Mouse (Mus musculus) forebrain, embryonic 11.5 days (tissue): ENCODE results near the gene Cacnb2. TPM values are rescaled to one million over a fixed set of nuclear protein-coding genes. Genes with fewer than 3 reads are reported as not detected.

Experiments used
- ATAC-seq: fragments of 200-750 bp; cut with Nextera tagmentation; replicated peaks from 2 replicates; pipeline ENCODE4 v1.8.0; 2017; ENCODE audit warnings: moderate TSS enrichment; ENCODE audit not compliant: low FRiP score
- DNase-seq: peaks from one replicate; pipeline ENCODE4 v3.0.0-alpha.2; 2017; ENCODE audit warnings: low spot score
- H3K27ac ChIP-seq: fragments of 300-500 bp; sonication (generic); 2 replicates; pipeline ENCODE4 v1.5.1; 2014; ENCODE audit warnings: low read depth, low read length
- H3K27me3 ChIP-seq: fragments of 300-500 bp; sonication (generic); 2 replicates; pipeline ENCODE4 v1.6.1; 2014; ENCODE audit warnings: mild to moderate bottlenecking, low read length, mixed read lengths; ENCODE audit not compliant: control insufficient read depth, insufficient read depth
- H3K36me3 ChIP-seq: fragments of 300-500 bp; sonication (generic); 2 replicates; pipeline ENCODE4 v1.6.1; 2014; ENCODE audit warnings: mild to moderate bottlenecking, low read length, moderate library complexity, mixed read lengths; ENCODE audit not compliant: control insufficient read depth, insufficient read depth
- H3K4me1 ChIP-seq: fragments of 300-500 bp; sonication (generic); replicated peaks from 2 replicates; pipeline ENCODE4 v1.6.1; 2014; ENCODE audit warnings: low read length, mixed read lengths; ENCODE audit not compliant: control insufficient read depth, insufficient read depth
- H3K4me2 ChIP-seq: fragments of 300-500 bp; sonication (generic); 2 replicates; pipeline ENCODE4 v1.6.1; 2014; ENCODE audit warnings: low read depth, mild to moderate bottlenecking, low read length, moderate library complexity, mixed read lengths; ENCODE audit not compliant: severe bottlenecking
- H3K4me3 ChIP-seq: fragments of 300-500 bp; sonication (generic); 2 replicates; pipeline ENCODE4 v1.5.1; 2014; ENCODE audit warnings: low read depth, low read length
- H3K9ac ChIP-seq: fragments of 300-500 bp; sonication (generic); 2 replicates; pipeline ENCODE4 v1.6.1; 2014; ENCODE audit warnings: low read length
- H3K9me3 ChIP-seq: fragments of 300-500 bp; sonication (generic); 2 replicates; pipeline ENCODE4 v1.6.1; 2016; ENCODE audit warnings: low read length, mixed read lengths; ENCODE audit not compliant: control insufficient read depth
- WGBS: fragments of 180-500 bp; shearing (Covaris S2); extraction: QIAGEN DNeasy Blood & Tissue Kit; methylation state at CpG from one replicate; pipeline ENCODE4 v1.1.7; 2014; 5-methylcytosine and 5-hydroxymethylcytosine counted together
- polyA plus RNA-seq: library from polyadenylated mRNA; unstranded; fragments of >200 nt; fragmentation: Nextera tagmentation; extraction: Ambion mirVana; gene quantifications from 2 replicates; pipeline ENCODE4 v1.2.1, GENCODE M21; 2014

Gene Cacnb2
- polyA plus RNA-seq, 1 experiment from 2014 or later = 4.0 TPM

GRCm38 (mm10) chr2:14907124-14907925 is 304.4 kb downstream of the Cacnb2 start:
- Histone ChIP-seq H3K4me1 (no peaks in the 10 kb centered on the region; the same call in 1 of the 2 replicates), H3K4me2 (no peak overlapping the region), H3K9me3 (no peaks in the 10 kb centered on the region), H3K9ac (no peak overlapping the region), H3K27ac (no peak overlapping the region), H3K4me3 (no peak overlapping the region), H3K27me3 (no peaks in the 10 kb centered on the region), H3K36me3 (no peaks in the 10 kb centered on the region)
- 22% methylated on average over 10 of the region's 10 CpGs for WGBS
- no peak for ATAC-seq
- DNase-seq = no peak

DNA sequence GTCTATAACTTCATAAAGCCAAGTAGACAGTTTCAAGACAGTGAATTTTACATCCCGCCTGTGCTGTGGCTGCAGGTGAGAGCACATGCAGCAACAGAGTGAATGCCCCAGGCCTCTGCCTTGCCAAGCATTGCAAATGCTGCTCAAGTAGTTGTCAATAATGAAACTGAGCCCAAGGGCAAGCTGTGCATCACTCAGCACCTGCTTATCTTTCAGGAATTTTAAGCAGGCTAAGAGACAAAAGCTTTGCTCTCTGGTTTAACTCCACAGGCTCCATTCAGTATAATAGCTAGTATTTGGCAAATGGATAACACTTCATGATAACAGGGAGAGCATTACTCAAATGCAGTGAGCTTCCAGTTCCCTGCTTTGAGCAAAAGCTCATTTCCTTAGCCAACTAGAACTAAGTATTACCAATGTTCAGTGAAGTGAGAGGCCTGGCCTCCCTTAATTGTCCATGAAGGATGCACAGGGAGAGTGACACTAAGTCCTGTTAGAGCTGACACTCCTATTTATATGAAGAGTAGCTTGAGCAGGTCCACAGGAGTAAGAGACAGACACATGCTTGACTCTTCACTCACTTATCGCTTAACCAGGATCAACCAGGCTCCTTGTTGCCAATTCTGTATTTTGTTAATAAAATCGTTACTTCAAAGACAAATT is 314.8 kb downstream of the Cacnb2 start:
- H3K27ac ChIP-seq = no peak overlapping the region
- H3K36me3 ChIP-seq = no peaks in the 10 kb centered on the region
- no peaks in the 10 kb centered on the region for H3K9me3 ChIP-seq
- no peak for ATAC-seq
- 81% methylated on average over 3 of the region's 3 CpGs for WGBS
- H3K4me3 ChIP-seq = no peak overlapping the region
- H3K4me2 ChIP-seq = no peak overlapping the region
- H3K9ac ChIP-seq = no peak overlapping the region
- H3K27me3 ChIP-seq = no peaks in the 10 kb centered on the region
- H3K4me1 ChIP-seq = no peaks in the 10 kb centered on the region
- DNase-seq = no peak

GRCm38 (mm10) chr2:14929866-14930265 is 327.0 kb downstream of the Cacnb2 start:
- Histone ChIP-seq H3K4me2 (no peak overlapping the region), H3K27ac (no peak overlapping the region), H3K4me1 (no peaks in the 10 kb centered on the region), H3K27me3 (no peaks in the 10 kb centered on the region), H3K36me3 (no peaks in the 10 kb centered on the region), H3K9ac (no peak overlapping the region), H3K4me3 (no peak overlapping the region), H3K9me3 (no peaks in the 10 kb centered on the region)
- no peak for DNase-seq
- no peak for ATAC-seq
- 93% methylated on average over 3 of the region's 3 CpGs for WGBS

DNA sequence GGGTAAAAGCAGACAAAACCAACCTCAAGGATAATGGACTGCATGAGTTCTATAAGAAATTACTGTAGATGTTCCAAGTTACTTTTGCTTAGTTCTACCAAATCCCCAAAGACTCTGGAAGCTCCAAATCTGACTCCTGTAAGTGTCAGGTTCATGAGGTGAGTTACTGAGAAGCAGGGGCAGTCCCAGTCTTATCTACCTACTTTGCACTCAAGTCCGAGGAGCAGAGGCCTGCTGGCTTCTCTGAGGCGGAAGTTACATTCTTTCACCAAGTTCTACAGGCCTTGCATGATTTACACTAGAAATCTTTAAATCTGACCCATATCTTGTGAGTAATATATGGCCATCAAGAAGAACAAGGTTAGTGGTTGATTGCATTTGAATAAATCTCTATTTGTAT is 329.1 kb downstream of the Cacnb2 start:
- no peaks in the 10 kb centered on the region for H3K9me3 ChIP-seq
- no peaks in the 10 kb centered on the region for H3K36me3 ChIP-seq
- no peak overlapping the region for H3K4me3 ChIP-seq
- H3K4me2 ChIP-seq = no peak overlapping the region
- no peak for DNase-seq
- no peaks in the 10 kb centered on the region for H3K4me1 ChIP-seq
- ATAC-seq = no peak
- 90% methylated on average over 2 of the region's 2 CpGs for WGBS
- H3K27ac ChIP-seq = no peak overlapping the region
- H3K9ac ChIP-seq = no peak overlapping the region
- no peaks in the 10 kb centered on the region for H3K27me3 ChIP-seq

GRCm38 (mm10) chr2:14936492-14936891 is 333.6 kb downstream of the Cacnb2 start:
- Histone ChIP-seq H3K27me3 (no peaks in the 10 kb centered on the region), H3K9ac (no peak overlapping the region), H3K4me1 (no peaks in the 10 kb centered on the region), H3K36me3 (no peaks in the 10 kb centered on the region), H3K4me2 (no peak overlapping the region), H3K27ac (no peak overlapping the region), H3K4me3 (no peak overlapping the region), H3K9me3 (no peaks in the 10 kb centered on the region)
- ATAC-seq (no peak), DNase-seq (no peak)
- WGBS = 80% methylated on average over 8 of the region's 8 CpGs

- no peaks in the 10 kb centered on the region for H3K9me3 ChIP-seq
- no peaks in the 10 kb centered on the region for H3K27me3 ChIP-seq
- H3K36me3 ChIP-seq = no peaks in the 10 kb centered on the region
- no peak overlapping the region for H3K9ac ChIP-seq
- DNase-seq = no peak
- H3K4me3 ChIP-seq = no peak overlapping the region
- H3K4me1 ChIP-seq = no peaks in the 10 kb centered on the region
- ATAC-seq = no peak
- WGBS = 59% methylated on average over 4 of the region's 4 CpGs
- H3K27ac ChIP-seq = no peak overlapping the region
- no peak overlapping the region for H3K4me2 ChIP-seq
Measured at GRCm38 (mm10) chr2:14942261-14942660, 339.4 kb downstream of the Cacnb2 start.

DNA sequence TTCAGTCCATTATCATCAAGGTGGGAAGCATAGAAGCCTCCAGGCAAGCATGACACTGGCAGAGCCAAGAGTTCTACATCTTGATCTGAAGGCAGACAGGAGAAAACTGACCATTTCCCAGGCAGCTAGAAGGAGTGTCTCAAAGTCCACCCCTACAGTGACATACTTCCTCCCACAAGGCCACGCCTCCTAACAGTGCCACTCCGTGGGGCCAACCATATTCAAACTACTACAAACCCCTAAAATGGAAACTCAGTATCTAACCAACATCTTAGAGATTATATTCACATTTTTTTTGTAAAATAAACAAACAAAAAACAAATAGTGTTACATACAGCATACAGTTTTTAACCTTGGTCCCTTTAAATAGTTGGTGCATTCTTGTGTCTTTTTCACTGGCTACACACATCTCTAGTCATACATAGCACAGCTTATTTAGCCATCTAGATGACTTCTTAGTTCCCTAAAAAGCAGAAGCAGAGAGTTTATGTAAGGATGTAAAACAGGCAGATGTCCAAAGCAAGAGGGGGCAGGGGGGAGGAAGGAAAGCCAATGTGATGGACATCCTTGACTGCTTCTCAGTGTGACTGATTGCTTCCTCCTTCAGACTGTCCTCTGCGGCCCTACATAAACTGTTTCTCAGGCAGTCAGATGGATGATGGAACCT is 340.9 kb downstream of the Cacnb2 start:
- no peak overlapping the region for H3K4me2 ChIP-seq
- DNase-seq (no peak), ATAC-seq (no peak)
- H3K4me3 ChIP-seq = no peak overlapping the region
- WGBS = 90% methylated on average over 3 of the region's 3 CpGs
- no peaks in the 10 kb centered on the region for H3K4me1 ChIP-seq
- H3K27me3 ChIP-seq = no peaks in the 10 kb centered on the region
- no peak overlapping the region for H3K27ac ChIP-seq
- H3K36me3 ChIP-seq = no peaks in the 10 kb centered on the region
- no peak overlapping the region for H3K9ac ChIP-seq
- H3K9me3 ChIP-seq = no peaks in the 10 kb centered on the region

- no peak for ATAC-seq
- DNase-seq = no peak
- Histone ChIP-seq H3K9me3 (no peaks in the 10 kb centered on the region), H3K27ac (no peak overlapping the region), H3K4me1 (no peaks in the 10 kb centered on the region), H3K27me3 (no peaks in the 10 kb centered on the region), H3K4me2 (no peak overlapping the region), H3K4me3 (no peak overlapping the region), H3K9ac (no peak overlapping the region), H3K36me3 (no peaks in the 10 kb centered on the region)
- 74% methylated on average over 2 of the region's 2 CpGs for WGBS
Measured at GRCm38 (mm10) chr2:14953090-14953489, 350.2 kb downstream of the Cacnb2 start.
